Mouse (Mus musculus) thymus, adult 2 months (tissue): ENCODE results near the gene Trpc2. TPM values are rescaled to one million over a fixed set of nuclear protein-coding genes. Genes with fewer than 3 reads are reported as not detected.

ENCODE experiments used
- DNase-seq: peaks from one replicate; pipeline ENCODE4 v3.0.0; 2021
- H3K27ac ChIP-seq: fragments of 200-500 bp; 2 replicates; pipeline ENCODE4 v1.5.1; 2012; ENCODE audit warnings: low read length, control low read depth; ENCODE audit not compliant: control insufficient read depth, insufficient read depth
- H3K27me3 ChIP-seq: fragments of 200-500 bp; 2 replicates; pipeline ENCODE4 v1.6.1; 2012; ENCODE audit warnings: mild to moderate bottlenecking, low read length, moderate library complexity, mixed read lengths; ENCODE audit not compliant: control insufficient read depth, insufficient read depth
- H3K36me3 ChIP-seq: fragments of 200-500 bp; 2 replicates; pipeline ENCODE4 v1.6.1; 2012; ENCODE audit warnings: mild to moderate bottlenecking, low read length, moderate library complexity; ENCODE audit not compliant: control insufficient read depth, insufficient read depth
- H3K4me1 ChIP-seq: fragments of 200-500 bp; replicated peaks from 2 replicates; pipeline ENCODE4 v1.6.1; 2012; ENCODE audit warnings: low read length; ENCODE audit not compliant: control insufficient read depth, insufficient read depth
- H3K4me3 ChIP-seq: fragments of 200-500 bp; 2 replicates; pipeline ENCODE4 v1.5.1; 2012; ENCODE audit warnings: mild to moderate bottlenecking, low read length, control low read depth, moderate library complexity; ENCODE audit not compliant: control insufficient read depth, insufficient read depth
- CTCF ChIP-seq: fragments of 200-500 bp; IDR thresholded peaks from 2 replicates; pipeline ENCODE4 v1.5.1; 2012; ENCODE audit warnings: mild to moderate bottlenecking, control low read depth, low read length, moderate library complexity, borderline replicate concordance; ENCODE audit not compliant: control insufficient read depth, poor library complexity, insufficient read depth; ENCODE audit errors: extremely low read depth
- POLR2A ChIP-seq: fragments of 200-500 bp; IDR thresholded peaks from 2 replicates; pipeline ENCODE4 v1.6.1; 2012; ENCODE audit warnings: mild to moderate bottlenecking, low read length, control low read depth, moderate library complexity; ENCODE audit not compliant: control insufficient read depth, poor library complexity, insufficient read depth; ENCODE audit errors: extremely low read depth
- WGBS: fragments of 180-500 bp; shearing (Covaris S2); methylation state at CpG from one replicate; pipeline ENCODE4 v1.1.7; 2018; 5-methylcytosine and 5-hydroxymethylcytosine counted together
- polyA plus RNA-seq: library from polyadenylated mRNA; depleted of rRNA; stranded (reverse); fragments of >200 nt; gene quantifications from 2 replicates; pipeline ENCODE4 v1.2.3, GENCODE M21; 2012

The Trpc2 gene
- polyA plus RNA-seq, 1 experiment: 0.92 TPM

DNA sequence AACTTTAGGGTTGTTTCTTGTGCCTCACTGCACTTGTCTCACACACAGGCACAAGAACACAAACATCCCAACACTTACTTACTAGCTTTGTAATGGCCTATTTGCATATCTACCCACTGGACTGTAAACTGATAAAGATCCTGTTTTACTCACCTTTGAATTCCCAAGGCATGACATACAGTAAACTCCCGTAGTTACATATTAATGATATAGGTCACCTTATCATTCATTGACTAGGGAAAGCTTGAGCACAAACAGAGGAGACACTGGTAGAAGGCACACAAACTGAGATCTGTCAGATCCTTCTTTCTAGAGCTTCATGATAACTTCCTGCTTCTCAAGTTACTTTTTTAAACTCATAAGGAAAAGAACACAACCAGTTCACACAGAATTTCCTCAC lies 20.7 kb upstream of the Trpc2 start:
- 0 out of 2 replicates have a peak, but pooled peaks cover 4% of the 10 kb centered on the region for H3K36me3 ChIP-seq
- WGBS: 96% methylated on average over 1 of the region's 1 CpGs
- TF ChIP-seq POLR2A (no peak), CTCF (no peak)
- peaks cover 4% of the 10 kb centered on the region for H3K4me1 ChIP-seq
- H3K27ac ChIP-seq: no peak overlapping the region
- no peak overlapping the region for H3K4me3 ChIP-seq
- DNase-seq: no peak
- H3K27me3 ChIP-seq: no peaks in the 10 kb centered on the region

DNA sequence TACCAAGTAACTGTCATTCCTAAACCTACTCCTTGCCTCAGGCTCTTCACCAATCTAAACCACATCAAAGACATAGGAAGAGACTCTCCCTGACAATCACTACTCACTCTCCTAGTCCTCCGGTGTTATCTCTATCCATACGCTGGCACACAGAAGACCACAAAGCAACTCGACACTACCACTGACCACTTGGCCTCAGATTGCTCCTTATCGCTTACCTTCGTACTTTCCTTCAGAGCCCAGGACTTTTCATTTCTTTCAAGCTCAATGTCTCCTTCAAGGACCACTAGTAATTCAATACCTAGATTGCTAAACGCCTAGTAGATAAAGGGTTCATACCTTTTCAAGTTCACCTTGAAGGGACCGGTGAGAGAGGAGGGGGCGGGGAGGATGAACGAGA lies 19.0 kb upstream of the Trpc2 start:
- Histone ChIP-seq H3K4me3 (no peak overlapping the region), H3K27me3 (no peaks in the 10 kb centered on the region), H3K27ac (no peak overlapping the region), H3K4me1 (peaks cover 4% of the 10 kb centered on the region), H3K36me3 (no peaks in the 10 kb centered on the region)
- 68% methylated on average over 9 of the region's 9 CpGs for WGBS
- no peak for DNase-seq
- TF ChIP-seq CTCF: no peak
- TF ChIP-seq POLR2A: no peak

DNA sequence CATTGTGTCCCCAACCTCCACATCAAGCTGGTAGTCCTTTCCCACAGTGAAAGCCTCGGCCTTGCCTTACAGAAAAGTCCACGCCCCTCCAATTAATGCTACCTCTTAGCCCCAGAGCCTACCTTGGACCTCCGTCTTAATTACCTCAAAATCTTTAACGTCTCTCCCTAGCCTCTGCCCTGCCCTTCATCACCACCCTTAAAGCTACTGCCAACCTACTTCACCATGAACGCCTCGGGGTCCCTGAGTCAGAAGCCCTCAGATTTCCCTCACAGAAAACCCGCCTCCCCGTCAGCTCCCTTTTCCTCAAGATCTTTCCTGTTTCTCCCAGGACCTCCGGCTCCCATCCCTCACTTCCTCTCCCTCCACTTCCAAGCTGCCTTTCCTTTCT lies 18.3 kb upstream of the Trpc2 start:
- H3K4me1 ChIP-seq: peaks cover 4% of the 10 kb centered on the region
- H3K36me3 ChIP-seq: no peaks in the 10 kb centered on the region
- H3K4me3 ChIP-seq: peak overlapping the region; percentile 92
- no peak for DNase-seq
- peak overlapping the region; percentile 22; the same call in 1 of the 2 replicates for H3K27ac ChIP-seq
- TF ChIP-seq POLR2A (no peak), CTCF (no peak)
- 1% methylated on average over 9 of the region's 9 CpGs for WGBS
- no peaks in the 10 kb centered on the region for H3K27me3 ChIP-seq

DNA sequence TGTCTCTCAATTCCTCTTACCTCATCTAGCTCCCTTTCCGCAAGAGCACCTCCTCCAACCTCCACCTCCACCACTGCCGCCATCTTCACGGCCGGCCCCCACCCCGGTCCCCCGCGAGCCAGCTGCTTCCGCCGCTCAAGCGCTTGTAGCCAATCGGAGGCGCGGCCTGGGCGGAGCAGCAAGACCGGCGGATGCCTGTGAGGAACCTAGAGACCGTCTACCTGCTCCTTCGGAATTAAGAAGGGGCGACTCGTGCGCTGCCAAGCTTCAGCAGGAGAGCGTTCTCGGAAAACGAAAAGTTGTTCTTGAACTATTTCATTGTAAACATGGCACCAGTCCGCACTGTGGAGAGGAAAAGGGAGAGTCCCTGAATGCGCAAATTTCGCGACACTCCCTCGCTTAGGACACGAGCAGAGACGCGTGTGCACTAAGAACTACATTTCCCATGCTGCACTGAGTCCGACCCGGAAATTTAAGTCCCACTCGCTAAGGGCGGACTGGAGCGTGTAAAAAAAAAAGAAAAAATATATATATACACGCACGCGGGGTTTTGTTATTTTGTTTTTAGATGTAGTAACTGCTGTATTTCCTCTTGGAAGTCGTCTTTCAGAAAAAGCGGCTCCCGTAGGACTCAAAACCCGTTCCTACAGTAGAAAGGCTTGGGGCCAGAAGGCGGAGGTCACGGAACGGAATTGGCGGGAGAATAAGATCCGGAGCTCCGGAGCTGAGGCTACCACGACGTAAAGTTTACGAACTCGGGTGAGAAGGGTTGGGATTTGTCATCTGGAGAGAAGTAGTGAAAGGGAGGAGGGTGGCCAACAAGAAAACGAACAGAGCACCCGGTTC lies 17.6 kb upstream of the Trpc2 start, which contains the start of the genes Rnf121, Xndc1 and Xntrpc:
Gene Rnf121 (minus strand): TSS at position 424 of the 846 bp plus-strand sequence.
Gene Xndc1 (plus strand): TSS at position 466 of the 846 bp plus-strand sequence.
Gene Xntrpc (plus strand): TSS at position 668 of the 846 bp plus-strand sequence.
- peak; percentile 92 for DNase-seq
- Histone ChIP-seq H3K27me3 (no peaks in the 10 kb centered on the region), H3K36me3 (no peaks in the 10 kb centered on the region), H3K27ac (peak within 1 kb of the TSS; percentile 53; the same call in 1 of the 2 replicates), H3K4me1 (peaks cover 4% of the 10 kb centered on the region), H3K4me3 (peak within 1 kb of the TSS; percentile 92)
- TF ChIP-seq CTCF (no peak), POLR2A (peak; percentile 73)
- under 1% methylated on average over 56 of the region's 56 CpGs for WGBS

DNA sequence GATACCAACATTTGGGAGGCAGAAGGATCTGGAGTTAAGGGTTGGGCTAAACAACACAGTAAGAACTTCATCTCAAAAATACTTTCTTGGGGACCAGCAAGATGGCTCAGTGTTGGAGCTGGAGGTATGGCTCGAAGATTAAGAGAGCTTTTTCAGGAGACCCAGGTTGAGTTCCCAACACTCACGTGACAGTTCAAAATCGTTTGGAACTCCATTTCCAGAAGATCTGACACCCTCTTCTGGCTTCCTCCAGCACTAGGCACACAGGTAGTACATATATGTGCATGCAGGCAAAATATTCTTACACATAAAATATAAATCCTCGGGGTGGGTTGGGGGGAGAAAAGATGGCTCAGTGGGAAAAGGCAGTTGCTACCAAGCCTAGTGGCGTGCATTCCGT lies 16.6 kb upstream of the Trpc2 start:
- H3K4me1 ChIP-seq: peaks cover 4% of the 10 kb centered on the region
- no peak overlapping the region for H3K27ac ChIP-seq
- no peaks in the 10 kb centered on the region for H3K36me3 ChIP-seq
- no peaks in the 10 kb centered on the region for H3K27me3 ChIP-seq
- no peak overlapping the region for H3K4me3 ChIP-seq
- 66% methylated on average over 6 of the region's 6 CpGs for WGBS
- DNase-seq: no peak
- TF ChIP-seq POLR2A (no peak), CTCF (no peak)

DNA sequence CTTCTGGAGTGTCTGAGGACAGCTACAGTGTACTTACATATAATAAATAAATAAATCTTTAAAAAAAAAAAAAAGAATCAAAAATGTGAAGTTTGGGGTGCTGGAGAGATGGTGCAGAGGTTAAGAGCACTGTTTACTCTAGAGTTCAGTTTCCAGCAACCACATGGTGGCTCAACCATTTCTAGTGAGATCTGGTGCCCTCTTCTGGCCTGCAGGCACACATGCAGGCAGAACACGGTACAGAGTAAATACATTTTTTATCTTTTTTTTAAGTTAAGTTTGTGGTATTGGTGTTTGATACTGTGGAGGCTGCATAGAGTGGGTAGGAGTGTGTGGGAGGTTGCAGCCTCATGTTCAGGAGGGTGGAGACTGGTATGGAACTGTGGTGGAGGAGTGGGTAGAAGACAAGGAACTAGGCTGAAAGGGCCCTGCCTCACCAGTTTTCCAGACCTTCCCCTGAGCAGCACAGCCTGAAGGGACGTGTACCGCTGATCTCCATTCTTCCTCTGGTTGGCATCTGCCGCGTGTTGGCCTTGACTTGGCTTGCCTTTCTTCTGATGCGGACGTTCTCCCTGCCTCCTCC lies 6.1 kb upstream of the Trpc2 start:
- H3K4me1 ChIP-seq: no peaks in the 10 kb centered on the region
- no peaks in the 10 kb centered on the region for H3K27me3 ChIP-seq
- 81% methylated on average over 6 of the region's 7 CpGs for WGBS
- H3K4me3 ChIP-seq: no peak overlapping the region
- H3K27ac ChIP-seq: no peak overlapping the region
- TF ChIP-seq CTCF (no peak), POLR2A (no peak)
- DNase-seq: peak; percentile 45
- peaks cover 66% of the 10 kb centered on the region for H3K36me3 ChIP-seq
